Mouse (Mus musculus): ENCODE measurements at regions not wholly inside any gene's neighbourhood (a gene's known extent, or its start where the extent isn't known, plus 50 kb on each side); places are given as distances from the start of the nearest gene placed in this dataset.

- intact Hi-C loops (cut with DNase I), result loop anchor here (1.0 to 5.0 kb wide), 4 partner anchors 110 to 560 kb away; partner anchors contain the start of genes Cwc27 and Rgs7bp
- DNase-seq (ENCODE audit: extremely low spot score in 1 of 2, low spot score in 2 of 2), result peak; percentile 68 to 72
- Histone ChIP-seq H3K27ac (no peak overlapping the region), H3K4me3 (no peak overlapping the region)
- TF ChIP-seq CTCF (IDR thresholded peaks at IDR 0.05), result peak; percentile 63
These were observed 66.4 kb upstream of the Htr1a start for GRCm38 (mm10) chr13:105377038-105377437.

- H3K27ac ChIP-seq, result no peak overlapping the region
- intact Hi-C loops (cut with DNase I), result loop anchor here (5.0 kb wide), 2 partner anchors 326 to 561 kb away; partner anchors contain the start of genes Cwc27 and Rgs7bp
- DNase-seq (ENCODE audit: extremely low spot score in 1 of 2, low spot score in 2 of 2), result no peak
- no peak for TF ChIP-seq CTCF (IDR thresholded peaks at IDR 0.05)
- no peak overlapping the region for H3K4me3 ChIP-seq
These were observed 64.9 kb upstream of the Htr1a start for GRCm38 (mm10) chr13:105378587-105378986.

GRCm38 (mm10) chr13:105387016-105387772 lies 56.2 kb upstream of the Htr1a start:
- TF ChIP-seq CTCF (IDR thresholded peaks at IDR 0.05), result no peak
- no peak for DNase-seq (ENCODE audit: extremely low spot score in 1 of 2, low spot score in 2 of 2)
- intact Hi-C loops (cut with DNase I), result no loop called here
- Histone ChIP-seq H3K4me3 (no peak overlapping the region), H3K27ac (no peak overlapping the region)
